Mouse (Mus musculus): ENCODE data around the gene Igf2r.
"Not testable (repeated sequence)": the region's sequence is repeated elsewhere in the genome, so short reads cannot be mapped to it uniquely, and the experiment has no call there.

Gene Igf2r

DNA sequence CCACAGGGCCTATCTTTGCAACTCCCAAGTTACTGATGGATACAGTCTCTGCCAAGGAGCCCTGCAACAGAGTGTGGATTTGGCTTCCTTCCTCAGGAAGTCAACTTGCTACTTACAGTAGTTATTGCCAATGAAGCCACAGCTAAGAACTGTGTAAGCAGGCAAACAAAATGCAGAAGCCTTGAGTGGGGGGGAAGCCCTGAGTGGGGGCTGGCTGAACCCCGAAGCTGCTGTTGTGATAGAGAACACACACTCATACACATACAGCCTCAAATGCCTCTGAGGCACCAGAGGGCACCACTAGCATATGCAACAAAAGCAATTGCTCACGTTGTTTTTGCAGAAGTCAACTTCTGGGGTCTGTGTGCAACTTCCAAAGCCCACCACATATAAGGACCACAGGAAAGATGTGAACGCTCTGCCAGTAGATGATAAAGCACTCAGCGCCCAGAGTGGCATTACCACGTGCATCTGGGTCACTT is 55.3 kb downstream of the Igf2r start:
- no peak for DNase-seq

DNA sequence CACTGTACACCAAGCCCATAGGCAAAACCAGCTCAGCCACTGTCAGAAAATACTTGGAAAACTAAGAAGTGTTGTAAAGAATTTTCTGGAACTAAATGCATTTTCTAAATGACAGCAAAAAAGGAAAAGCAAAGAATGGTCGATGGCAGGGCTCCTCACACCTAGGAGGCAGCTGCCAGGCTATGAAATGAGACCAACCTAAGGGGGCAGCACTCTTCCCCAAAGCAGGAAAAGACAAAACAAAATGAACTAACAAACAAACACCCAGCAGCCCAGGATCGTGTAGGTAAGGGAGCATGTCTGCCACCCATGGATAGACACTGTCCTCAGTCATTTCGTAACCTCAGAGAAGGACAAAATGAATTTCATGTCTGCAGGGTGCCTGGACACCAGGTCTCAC is 56.5 kb downstream of the Igf2r start:
- no peak for DNase-seq

DNA sequence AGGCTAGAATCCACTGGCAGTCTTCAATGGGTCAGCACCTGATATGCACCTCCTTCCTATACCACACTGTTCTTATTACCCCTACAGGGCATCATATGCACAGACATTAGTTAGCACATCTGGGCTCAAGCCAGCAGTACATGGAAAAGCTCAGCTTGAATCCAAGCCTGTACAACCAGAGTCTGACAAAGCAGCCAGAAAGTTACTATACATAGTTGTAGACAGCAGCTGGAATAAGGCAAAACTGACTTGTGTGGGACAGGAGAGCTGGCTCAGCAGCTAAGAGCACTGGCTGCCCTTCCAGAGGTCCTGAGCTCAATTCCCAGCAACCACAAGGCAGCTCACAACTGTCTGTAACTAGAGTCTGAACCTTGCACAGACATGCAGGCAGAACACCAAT is 57.3 kb downstream of the Igf2r start:
- DNase-seq: no peak

DNA sequence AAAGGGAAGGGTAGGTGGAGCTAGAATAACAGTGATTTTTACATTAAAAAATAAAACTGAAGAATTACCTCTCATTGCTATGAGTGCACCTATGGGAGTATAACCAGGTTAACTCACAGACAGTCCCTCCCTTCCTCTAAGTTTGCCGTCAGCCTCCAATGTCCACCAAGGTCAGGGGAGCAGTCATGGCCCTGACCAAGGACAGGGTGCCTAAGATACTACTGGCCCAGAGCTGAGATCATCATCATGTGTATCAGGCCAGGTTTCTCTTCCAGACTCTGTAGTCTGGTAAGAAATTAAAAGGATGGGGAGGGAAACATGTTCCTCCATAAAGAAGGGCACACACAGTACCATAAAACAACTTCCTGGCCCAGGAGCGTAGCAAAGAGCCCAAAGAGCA is 58.5 kb downstream of the Igf2r start:
- no peak for DNase-seq

DNA sequence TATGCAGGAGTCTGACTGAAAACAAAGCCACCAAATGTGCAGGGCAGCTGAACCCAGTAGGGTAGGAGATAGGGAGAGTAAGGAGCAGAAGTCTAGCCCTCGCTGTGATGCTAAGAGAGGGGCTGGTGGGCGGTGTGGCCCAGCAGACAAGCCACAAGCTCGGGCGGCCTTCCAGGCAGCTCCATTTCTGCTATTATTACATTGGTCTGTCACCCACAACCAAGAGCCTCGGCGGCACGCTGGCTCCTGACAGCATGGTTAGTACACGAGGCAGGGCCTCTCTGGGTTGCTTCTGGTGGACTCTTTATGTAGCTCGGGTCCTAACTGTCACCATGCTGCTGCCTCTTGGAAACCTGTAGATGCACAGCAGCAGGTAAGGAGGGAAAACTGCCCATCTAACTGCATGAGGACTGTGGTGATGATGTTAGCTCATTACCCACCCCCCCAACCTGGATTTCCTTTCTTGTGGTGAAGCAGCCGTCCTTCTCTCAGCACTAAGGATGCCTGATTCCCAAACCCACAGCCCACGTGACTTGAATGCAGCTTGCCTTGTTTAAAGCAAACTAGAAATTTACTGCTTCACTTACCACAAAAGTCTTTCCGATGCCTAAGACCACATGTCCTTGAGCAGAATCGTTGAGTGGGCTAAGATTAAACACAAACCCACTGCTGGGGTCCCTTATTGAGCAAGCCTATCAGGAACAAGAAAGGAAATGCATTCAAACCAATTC is 59.2 kb downstream of the Igf2r start:
- no peak for DNase-seq

DNA sequence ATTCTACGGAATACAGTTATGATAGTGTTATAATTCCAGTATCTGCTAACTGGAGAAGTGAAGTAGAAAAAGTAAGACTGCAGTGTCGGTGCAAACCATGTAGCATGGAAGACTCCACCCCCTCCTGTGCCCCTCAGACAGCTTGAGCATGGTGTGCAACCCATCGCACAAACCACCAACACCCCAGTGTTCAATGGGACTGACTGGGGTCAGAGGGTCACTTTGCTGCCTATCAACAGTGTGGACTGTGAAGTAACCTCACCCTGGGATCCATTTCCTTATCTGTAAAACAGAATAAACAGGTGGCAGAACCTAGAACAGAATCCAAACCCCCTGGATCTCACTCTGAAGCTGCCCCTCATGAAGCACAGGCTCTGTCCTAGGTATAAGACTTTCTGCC is 61.1 kb downstream of the Igf2r start:
- DNase-seq: no peak

DNA sequence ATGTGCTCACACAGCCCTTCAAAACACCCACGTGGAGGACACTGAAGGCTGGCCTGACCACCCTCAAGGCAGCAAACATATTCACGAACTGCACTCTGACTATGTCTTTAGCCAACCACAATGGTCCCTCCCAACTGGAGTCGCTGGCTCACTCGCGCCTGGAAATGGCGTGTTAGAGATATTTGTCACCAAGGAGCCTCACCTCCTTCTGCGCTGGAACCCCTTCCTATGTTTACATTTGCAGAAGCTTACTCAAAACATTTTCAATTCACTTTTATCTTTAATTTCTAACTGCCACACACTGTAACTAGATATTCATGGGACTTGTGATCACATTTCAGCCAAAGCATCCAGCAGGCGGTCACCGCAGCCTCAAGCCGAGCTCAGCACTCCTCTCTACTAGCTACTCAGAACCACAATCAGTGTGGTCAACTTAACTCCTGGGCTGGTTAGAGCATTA is 62.8 kb downstream of the Igf2r start:
- DNase-seq: no peak

DNA sequence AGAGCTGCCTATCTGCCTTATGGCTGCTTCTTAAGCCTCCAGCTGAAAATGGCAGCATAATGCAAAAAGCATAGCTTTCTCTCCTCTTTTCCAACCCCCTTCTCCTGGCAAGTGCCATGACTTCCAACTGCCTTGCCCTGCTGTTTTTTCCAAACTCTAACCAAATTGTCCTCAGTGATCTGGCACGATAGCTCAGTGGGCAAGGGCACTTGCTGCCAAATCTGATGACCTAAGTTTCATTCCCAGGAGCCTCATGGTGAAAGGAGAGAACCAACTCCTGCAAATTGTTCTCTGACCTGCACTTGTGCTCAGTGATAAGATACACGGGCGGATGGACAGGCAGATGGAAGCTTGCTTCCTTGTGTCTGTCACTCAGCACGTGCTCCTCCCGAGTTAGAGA is 66.6 kb downstream of the Igf2r start:
- DNase-seq: no peak

DNA sequence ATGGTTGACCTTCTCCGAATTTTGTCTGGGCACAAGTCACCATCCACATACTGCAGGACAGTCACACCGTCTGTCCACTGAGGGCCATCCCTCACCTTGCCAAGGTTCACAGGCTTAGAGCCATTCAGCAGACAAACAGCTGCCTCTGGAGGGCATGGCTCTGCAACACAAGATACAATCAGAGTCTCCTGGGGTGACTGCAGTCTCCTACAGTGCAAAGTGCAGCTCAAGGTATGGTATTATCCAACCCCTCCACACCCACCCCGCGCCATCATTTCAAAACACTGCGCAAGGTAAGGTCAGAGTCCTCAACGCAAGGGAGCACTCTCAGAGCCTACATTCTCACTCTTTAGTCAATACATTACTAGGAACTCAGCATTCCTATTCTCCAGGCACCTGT is 69.1 kb downstream of the Igf2r start:
- DNase-seq: no peak

DNA sequence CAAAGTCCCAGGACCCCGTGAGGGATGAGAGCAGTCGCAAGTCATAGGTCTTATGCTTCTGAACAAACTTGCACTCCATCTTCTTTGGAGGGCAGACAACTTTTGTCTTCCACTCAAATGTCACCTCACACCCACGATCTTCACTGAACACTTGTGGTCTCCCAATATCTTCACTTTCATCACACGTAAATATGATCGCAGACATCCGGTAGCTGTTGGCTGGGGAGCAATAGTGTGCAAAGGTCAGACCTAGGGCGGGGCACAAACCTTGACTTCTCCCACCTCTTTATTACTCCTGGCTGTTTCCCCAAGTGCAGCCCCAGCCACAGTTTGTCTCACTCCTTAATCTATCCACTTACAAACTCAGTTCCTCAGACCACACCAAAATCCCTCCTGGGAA is 77.6 kb downstream of the Igf2r start:
- no peak for DNase-seq

DNA sequence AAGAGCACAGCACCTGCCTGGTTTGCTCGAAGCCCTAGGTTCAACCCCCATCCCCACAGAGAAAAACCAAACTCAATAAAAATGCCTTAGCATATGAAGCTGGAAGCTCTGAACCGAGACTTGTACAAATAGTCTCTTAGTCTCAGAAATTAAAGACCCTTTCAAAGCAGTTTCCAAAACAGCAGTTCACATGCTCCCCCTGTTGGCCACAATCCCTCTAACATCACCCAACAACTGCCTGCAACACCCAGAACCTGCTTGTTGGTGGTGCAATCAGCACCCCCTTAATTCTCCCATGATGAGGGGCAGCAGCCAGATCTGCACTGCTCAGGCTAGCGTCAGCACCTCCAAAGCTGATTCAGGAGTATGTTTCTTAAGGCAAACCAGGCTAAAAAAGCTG is 79.9 kb downstream of the Igf2r start:
- no peak for DNase-seq

DNA sequence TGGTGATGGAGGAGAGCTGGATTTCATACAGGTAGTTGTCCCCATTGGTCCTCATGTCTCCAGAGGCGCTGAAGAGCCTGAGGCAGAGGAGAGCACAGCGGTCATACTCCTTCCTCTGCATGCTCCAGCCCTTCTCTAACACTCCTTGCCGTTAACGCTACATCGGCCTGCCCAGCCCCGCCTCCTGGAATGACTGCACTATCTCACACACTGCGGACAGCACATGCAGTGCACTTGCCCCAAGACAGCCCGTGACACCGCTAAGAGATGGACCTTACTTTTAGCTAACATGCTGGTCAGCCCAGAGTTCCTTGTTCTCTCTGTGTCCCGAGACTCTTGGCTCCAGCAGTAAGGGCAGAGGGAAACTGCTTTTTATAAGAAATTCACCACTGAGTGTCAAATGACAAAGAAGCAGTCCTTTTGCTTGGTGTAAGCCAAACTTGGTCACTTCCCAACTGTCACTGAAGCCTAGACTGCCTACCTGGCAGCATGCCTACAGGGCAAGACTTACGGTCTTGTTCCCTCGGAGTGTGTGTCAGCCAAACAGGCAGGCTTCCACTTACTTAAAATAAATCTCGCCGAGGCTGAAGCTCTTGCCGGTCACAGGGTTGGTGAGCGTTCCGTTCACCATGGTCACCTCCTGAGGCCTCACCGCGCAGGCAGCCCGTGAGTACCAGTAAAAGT is 80.9 kb downstream of the Igf2r start:
- DNase-seq: no peak

DNA sequence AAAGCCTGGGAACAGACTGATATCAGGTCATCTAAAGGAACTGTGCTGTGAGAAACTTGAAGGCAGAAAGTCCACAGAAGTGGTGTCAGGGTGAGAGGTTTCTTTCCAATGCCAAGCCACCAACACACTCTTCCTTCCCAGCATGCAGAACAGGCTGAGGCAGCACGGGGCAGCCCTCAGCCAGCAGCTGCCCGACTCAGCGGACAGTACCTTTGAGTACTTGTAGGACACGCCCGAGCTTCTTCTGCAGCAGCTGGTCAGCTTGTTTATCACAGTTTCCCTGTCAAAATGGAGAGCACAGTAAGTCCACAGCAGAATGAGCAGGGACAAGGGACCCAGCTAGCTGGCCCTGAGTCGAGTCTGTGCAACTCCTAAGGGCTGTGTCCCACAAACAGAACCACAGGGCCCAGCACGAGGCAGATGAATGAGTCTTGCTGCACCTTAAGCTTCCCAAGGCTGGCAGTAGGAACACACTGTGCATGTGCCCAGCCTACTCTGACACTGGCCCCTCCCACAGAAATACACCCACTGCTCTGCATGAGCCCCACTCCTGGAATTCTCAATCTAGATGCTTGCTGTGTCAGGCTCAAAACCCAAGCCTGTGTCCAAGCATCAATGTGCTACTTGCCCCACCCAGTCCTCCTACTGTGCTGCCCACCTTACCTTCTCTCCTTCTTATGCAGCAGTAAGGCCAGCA is 84.4 kb downstream of the Igf2r start:
- no peak for DNase-seq

DNA sequence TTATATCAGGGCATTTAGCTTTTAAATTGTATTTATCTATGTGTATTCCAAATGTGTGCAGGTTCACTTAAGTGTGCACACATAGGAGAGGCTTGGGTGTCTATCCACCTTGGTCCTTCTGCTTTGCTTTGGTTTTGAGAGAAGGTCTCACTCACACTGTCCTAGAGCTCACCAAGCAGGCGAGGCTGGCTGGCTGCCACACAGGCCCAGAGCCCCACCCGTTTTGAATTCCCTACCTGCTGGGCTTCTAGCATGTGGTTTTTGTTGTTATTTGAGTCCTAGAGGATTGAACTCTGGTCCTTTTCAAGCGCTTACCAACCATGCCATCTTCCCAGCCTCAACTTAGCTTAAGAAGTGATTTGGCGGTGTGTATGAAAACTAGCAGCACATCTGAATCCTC is 85.1 kb downstream of the Igf2r start:
- no peak for DNase-seq

DNA sequence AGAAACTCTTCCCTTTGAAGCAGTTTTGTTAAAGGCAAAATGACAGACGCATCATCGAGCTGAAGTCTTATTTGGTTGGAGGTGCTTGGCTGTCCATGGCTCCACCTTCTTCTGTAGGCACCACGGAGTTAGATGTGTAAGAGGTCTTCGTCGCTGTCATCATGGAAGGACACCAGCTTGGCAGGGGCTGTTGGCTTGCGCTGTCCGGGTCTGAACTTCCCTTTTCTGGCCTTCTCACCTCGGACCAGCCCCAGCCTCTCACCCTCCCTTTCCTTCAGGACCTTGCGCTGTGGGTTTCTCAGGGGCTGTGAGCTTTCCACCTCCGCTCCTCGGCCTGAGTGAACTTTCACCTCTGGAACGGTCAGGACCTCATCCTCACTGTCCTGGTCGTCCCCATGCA is 85.9 kb downstream of the Igf2r start:
- no peak for DNase-seq

DNA sequence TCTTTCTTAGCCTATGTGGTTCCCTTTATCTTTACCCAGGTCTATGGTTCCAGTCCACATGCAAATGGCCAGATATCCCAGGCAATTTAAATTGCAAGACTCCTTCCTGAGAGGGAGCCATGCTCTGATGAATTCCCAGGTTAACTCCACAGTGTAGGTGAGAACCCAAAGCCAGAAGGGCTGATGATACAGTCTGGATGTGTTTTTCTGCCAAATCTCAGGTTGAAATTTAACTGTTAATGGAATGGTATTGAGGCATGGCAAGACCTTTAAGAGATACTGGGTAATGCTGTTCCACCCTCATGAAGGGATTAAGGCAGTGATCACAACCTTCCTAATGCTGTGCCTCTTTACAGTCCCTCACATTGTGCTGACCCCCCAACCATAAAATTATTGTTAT is 91.2 kb downstream of the Igf2r start:
- no peak for DNase-seq

DNA sequence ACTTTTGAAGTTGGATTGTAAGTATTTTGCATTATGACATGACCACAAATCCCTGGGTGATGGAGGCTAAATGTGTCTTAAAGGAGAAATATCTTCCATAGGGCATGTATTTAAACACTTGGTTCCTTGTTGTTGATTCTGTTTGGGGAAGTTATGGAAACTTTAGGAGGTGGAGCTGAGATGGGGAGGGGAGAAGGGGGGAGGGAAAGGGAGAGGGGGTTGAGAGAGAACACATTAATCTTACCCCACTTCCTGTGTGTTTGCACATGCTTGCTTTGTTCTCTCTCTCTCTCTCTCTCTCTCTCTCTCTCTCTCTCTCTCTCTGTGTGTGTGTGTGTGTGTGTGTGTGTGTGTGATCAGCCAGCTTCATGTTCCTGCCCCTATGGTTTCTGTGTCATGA is 92.3 kb downstream of the Igf2r start:
- no peak for DNase-seq

DNA sequence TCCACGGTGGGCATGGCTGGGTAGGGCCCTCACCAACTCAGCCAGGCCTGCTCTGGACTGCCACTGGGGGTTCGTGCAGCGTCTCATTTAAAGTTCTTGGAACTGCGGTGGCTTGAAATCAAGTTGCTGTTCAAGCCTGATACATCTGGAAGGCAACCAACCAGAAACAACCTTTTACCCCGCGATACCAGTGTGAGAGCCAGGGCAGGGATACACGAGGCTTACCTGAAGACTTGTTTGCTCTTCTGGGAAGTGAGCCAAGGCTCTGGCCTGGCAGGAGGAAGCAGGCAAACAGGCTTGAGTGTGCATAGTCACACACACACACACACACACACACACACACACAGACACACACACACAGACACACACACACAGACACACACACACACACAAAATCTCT is 93.8 kb downstream of the Igf2r start, which contains the start of gene Slc22a1:
Gene Slc22a1 (minus strand): TSS at position 184 of the 400 bp plus-strand sequence.
- peak; percentile 78 for DNase-seq

DNA sequence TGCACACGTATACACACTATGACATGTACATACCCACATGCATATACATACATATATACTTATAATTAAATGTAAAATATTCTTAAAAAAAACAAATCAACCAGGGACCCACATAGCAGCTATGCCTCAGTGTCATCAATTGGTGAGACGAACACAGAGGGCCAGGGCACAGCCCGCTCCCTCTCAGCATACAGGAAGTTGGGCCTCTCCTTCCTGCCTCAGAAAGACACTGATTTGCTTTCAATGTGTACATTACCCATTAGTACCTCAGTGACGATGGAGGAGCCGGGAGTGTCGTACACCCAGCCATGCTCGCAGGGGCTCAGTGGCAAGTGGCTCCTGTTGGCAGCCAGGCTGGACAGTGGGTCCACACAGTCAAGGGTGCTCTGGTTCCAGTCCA is 94.5 kb downstream of the Igf2r start:
- DNase-seq: not testable (repeated sequence)

DNA sequence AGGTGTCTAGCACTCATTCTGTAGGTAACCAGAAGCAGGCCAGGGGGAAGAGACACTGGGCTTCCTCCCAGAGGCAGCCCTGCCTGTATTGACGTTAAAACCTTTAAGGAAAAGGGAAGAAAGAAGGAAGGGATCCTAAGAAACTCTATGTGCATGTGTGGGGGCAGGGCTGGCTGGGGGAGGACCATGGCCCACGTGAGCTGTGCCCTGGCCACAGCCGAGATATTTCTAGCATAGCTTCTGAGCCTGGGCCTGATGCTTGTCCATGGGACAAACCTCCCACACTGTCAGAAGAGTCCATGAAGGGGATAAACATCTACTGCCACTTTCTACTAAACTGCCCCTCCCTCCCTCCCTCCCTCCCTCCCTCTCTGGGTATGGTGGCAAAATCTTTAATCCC is 95.6 kb downstream of the Igf2r start:
- DNase-seq: peak; percentile 65

DNA sequence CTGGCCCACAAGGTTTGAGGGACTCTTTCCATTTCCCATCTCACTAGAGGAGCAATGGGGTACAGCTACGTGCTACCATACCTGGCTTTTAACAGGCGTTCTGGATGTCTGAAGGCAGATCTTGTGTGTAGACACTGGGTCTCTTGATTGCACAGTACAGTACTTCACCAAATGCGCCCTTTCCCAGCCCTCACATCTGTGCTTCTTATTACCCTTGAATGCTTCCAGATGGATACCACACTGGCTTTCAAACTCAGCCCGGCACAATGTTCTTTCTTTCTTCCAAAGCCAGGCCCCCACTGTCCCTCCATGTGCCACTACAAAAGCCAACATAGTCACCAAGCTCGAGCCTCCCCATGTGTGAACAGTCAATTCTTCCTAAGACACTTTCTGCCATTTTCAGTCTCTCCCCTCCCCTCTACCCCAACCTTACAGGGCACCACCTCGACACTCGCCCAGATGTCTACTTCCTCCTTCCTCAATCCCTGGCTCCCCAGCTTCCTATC is 97.1 kb downstream of the Igf2r start:
- no peak for DNase-seq

DNA sequence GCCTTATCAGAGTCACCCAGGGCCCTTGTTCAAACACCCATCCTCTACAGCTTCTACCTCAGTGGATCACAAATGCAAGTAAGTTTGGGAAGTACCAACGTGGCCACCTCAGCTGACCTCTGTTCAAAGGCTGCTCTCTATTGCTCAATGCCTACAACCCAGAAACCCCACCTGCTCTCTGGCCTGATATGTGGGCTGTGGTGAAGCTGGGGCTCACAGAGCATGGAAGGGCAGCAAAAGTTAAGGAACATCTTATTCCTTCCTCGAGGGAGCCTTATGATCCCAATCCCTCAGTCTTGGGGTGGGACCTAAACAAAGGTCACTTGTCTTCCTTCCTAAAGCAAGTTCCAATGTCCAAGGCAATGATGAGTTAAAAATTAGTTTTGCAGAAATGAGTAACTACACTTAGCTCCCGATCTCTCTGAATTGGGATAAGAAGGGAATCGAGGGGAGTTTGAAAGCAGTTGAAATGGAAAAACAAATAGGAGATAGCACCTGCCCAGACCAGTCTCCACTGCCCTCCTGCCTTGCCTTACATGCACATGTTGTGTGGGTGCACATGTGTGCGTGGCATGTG is 98.3 kb downstream of the Igf2r start:
- DNase-seq: peak; percentile 58

DNA sequence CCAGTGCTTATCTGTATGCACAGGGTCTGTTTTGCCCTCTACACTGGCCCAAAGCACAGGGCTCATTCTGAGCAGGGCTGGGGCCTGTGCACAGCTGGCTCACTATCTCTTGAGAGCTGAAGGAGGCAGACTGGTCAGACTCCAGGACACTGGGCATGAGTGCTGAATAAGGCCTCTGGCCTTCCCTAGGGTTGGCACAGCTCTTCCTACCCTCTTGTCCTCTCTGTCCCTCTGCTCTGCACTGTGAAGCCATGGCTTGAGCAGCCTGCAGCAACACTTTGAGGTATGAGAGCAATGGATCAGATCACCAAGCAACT is 100.1 kb downstream of the Igf2r start:
- DNase-seq: no peak

Measured in kidney, adult 18-20 months (tissue).